Mouse (Mus musculus) kidney, postnatal 0 days (tissue): ENCODE measurements at regions not wholly inside any gene's neighbourhood (a gene's known extent, or its start where the extent isn't known, plus 50 kb on each side); places are given as distances from the start of the nearest gene placed in this dataset.
"Not testable (repeated sequence)": the region's sequence is repeated elsewhere in the genome, so short reads cannot be mapped to it uniquely, and the experiment has no call there.

Source experiments
- ATAC-seq: fragments of 200-750 bp; cut with Nextera tagmentation; replicated peaks from 2 replicates; pipeline ENCODE4 v1.8.0; 2017; ENCODE audit warnings: low read depth, moderate number of reproducible peaks, moderate TSS enrichment, moderate library complexity; ENCODE audit not compliant: low FRiP score
- DNase-seq: peaks from one replicate; pipeline ENCODE4 v3.0.0-alpha.2; 2016; ENCODE audit warnings: low spot score
- H3K27ac ChIP-seq: fragments of 300-500 bp; sonication (generic); 2 replicates; pipeline ENCODE4 v1.5.1; 2014; ENCODE audit warnings: mild to moderate bottlenecking
- H3K27me3 ChIP-seq: fragments of 300-500 bp; sonication (generic); 2 replicates; pipeline ENCODE4 v1.6.1; 2014; ENCODE audit warnings: low read length, mixed read lengths; ENCODE audit not compliant: insufficient read depth
- H3K36me3 ChIP-seq: fragments of 300-500 bp; sonication (generic); 2 replicates; pipeline ENCODE4 v1.6.1; 2014; ENCODE audit warnings: low read length, mixed read lengths; ENCODE audit not compliant: insufficient read depth
- H3K4me1 ChIP-seq: fragments of 300-500 bp; sonication (generic); replicated peaks from 2 replicates; pipeline ENCODE4 v1.6.1; 2014; ENCODE audit warnings: antibody characterized with exemption, low read length, mixed read lengths; ENCODE audit not compliant: insufficient read depth
- H3K4me2 ChIP-seq: fragments of 300-500 bp; sonication (generic); 2 replicates; pipeline ENCODE4 v1.6.1; 2014; ENCODE audit warnings: mild to moderate bottlenecking, low read length, moderate library complexity, mixed read lengths
- H3K4me3 ChIP-seq: fragments of 300-500 bp; sonication (generic); replicated peaks from 2 replicates; pipeline ENCODE4 v1.5.1; 2014; ENCODE audit warnings: low read depth, low read length
- H3K9ac ChIP-seq: fragments of 300-500 bp; sonication (generic); 2 replicates; pipeline ENCODE4 v1.6.1; 2014; ENCODE audit warnings: low read depth, low read length
- H3K9me3 ChIP-seq: fragments of 300-500 bp; sonication (generic); replicated peaks from 2 replicates; pipeline ENCODE4 v1.6.1; 2016; ENCODE audit warnings: low read length, inconsistent platforms, mixed read lengths
- CTCF ChIP-seq: IDR thresholded peaks from 2 replicates; pipeline ENCODE4 v1.5.1; 2016; ENCODE audit warnings: antibody characterized with exemption, low read depth, mild to moderate bottlenecking, moderate library complexity
- WGBS: fragments of 180-500 bp; shearing (Covaris S2); extraction: QIAGEN DNeasy Blood & Tissue Kit; methylation state at CpG from one replicate; pipeline ENCODE4 v1.1.7; 2014; 5-methylcytosine and 5-hydroxymethylcytosine counted together

GRCm38 (mm10) chr4:71446461-71446860 lies 311.3 kb downstream of the Gm11232 start:
- H3K9me3 ChIP-seq, result no peaks in the 10 kb centered on the region
- no peaks in the 10 kb centered on the region for H3K4me1 ChIP-seq
- no peak for TF ChIP-seq CTCF
- WGBS, result 84% methylated on average over 2 of the region's 2 CpGs
- no peak overlapping the region for H3K4me3 ChIP-seq
- no peak overlapping the region for H3K27ac ChIP-seq
- H3K36me3 ChIP-seq, result no peaks in the 10 kb centered on the region
- no peak for DNase-seq
- no peak overlapping the region for H3K9ac ChIP-seq
- no peak overlapping the region for H3K4me2 ChIP-seq
- no peaks in the 10 kb centered on the region for H3K27me3 ChIP-seq
- ATAC-seq, result no peak

DNA sequence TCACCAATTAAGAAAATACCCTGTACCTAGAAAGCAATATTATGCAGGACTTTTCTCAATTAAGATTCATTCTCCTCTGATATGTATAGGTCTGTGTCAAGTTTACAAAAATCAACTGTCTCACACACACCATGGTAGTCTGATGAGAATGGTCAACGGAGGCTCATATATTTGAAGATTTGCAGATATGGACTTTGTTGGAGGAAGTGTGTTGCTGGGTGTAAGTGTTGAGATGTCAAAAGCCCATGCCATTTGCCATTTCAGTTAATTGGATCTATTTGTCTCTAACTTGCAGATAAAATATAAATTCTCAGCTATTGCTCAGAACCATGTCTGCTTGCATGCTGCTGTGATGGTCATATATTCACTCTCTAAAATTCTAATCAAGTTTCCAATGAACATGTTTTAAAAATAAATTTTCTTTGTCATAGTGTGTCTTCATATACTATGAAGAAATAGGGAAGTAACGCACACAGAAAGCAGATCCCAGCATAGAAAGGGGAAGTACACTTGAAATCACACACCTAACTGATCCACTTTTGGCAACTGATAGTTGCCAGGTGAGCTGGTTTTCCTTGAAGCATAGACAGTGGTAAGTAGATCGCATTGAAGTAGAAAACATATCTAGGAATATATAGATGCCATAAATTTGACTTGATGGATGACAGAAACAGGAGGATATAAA lies 326.4 kb downstream of the Gm11232 start:
- no peaks in the 10 kb centered on the region for H3K4me1 ChIP-seq
- H3K9me3 ChIP-seq, result no peaks in the 10 kb centered on the region
- no peak overlapping the region for H3K9ac ChIP-seq
- no peaks in the 10 kb centered on the region for H3K27me3 ChIP-seq
- no peak overlapping the region for H3K4me2 ChIP-seq
- DNase-seq (no peak), ATAC-seq (no peak)
- WGBS, result 93% methylated on average over 3 of the region's 3 CpGs
- no peaks in the 10 kb centered on the region for H3K36me3 ChIP-seq
- no peak overlapping the region for H3K27ac ChIP-seq
- no peak overlapping the region for H3K4me3 ChIP-seq
- no peak for TF ChIP-seq CTCF

- H3K4me2 ChIP-seq, DNase-seq, H3K9me3 ChIP-seq, H3K36me3 ChIP-seq, H3K9ac ChIP-seq, H3K27me3 ChIP-seq, H3K4me1 ChIP-seq, ATAC-seq, H3K27ac ChIP-seq, H3K4me3 ChIP-seq: not testable (repeated sequence)
- 91% methylated on average over 7 of the region's 7 CpGs for WGBS
These were observed 335.6 kb downstream of the Gm11232 start for GRCm38 (mm10) chr4:71422121-71422520.

DNA sequence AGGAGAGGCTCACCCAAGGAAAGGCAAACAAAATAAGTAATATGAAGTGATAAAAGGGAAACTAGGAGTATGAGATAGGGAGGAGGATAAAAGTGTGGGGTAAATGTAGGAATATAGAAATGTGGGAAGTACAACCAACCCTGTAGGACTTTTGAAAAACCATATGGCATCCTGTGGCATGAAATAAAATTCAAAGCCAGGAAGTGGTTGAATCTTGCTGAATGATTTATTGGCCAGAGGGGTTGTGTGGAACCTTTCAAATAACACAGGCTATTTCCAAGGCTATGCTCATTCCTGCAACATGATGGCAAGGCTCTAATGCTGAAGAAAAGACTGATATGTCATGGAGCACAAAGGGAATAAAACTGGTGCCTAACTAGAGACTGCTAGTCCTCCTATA lies 347.9 kb downstream of the Gm11232 start:
- DNase-seq (no peak), ATAC-seq (no peak)
- H3K4me3 ChIP-seq, result no peak overlapping the region
- no peaks in the 10 kb centered on the region for H3K27me3 ChIP-seq
- H3K27ac ChIP-seq, result no peak overlapping the region
- TF ChIP-seq CTCF, result no peak
- H3K4me2 ChIP-seq, result no peak overlapping the region
- H3K9ac ChIP-seq, result no peak overlapping the region
- H3K4me1 ChIP-seq, result no peaks in the 10 kb centered on the region
- H3K36me3 ChIP-seq, result no peaks in the 10 kb centered on the region
- H3K9me3 ChIP-seq, result no peaks in the 10 kb centered on the region

DNA sequence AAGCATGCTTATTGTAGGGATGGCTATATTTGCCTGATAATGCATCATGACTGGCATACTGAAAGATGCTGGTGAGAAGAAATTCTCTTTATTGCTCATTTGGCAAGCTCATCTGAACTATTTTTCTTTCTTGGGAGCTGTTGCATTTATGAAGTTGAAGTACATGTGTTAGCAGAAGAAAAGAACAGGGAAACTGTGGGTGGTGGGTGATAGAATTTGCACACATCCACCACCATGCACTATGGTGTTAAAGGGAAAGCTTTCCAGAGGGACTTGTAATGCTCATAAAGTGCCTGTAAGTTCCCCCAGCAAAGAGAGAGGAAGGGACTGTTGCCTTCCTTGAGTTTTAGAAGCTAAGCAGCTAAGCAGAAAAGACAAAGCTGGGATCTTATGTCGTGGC lies 367.3 kb downstream of the Gm11232 start:
- ATAC-seq (no peak), DNase-seq (no peak)
- Histone ChIP-seq H3K9ac (no peak overlapping the region), H3K9me3 (no peaks in the 10 kb centered on the region), H3K4me2 (no peak overlapping the region), H3K27me3 (no peaks in the 10 kb centered on the region), H3K4me1 (no peaks in the 10 kb centered on the region), H3K4me3 (no peak overlapping the region), H3K36me3 (no peaks in the 10 kb centered on the region), H3K27ac (no peak overlapping the region)
- WGBS, result 91% methylated on average over 1 of the region's 1 CpGs
- no peak for TF ChIP-seq CTCF

- Histone ChIP-seq H3K4me3 (no peak overlapping the region), H3K4me2 (no peak overlapping the region), H3K36me3 (no peaks in the 10 kb centered on the region), H3K27me3 (no peaks in the 10 kb centered on the region), H3K4me1 (no peaks in the 10 kb centered on the region), H3K9me3 (no peaks in the 10 kb centered on the region), H3K9ac (no peak overlapping the region), H3K27ac (no peak overlapping the region)
- no peak for ATAC-seq
- no peak for DNase-seq
- WGBS, result 93% methylated on average over 5 of the region's 5 CpGs
- TF ChIP-seq CTCF, result no peak
These were observed 388.5 kb downstream of the Gm11232 start for GRCm38 (mm10) chr4:71369276-71369675.

GRCm38 (mm10) chr4:71363761-71364160 lies 394.0 kb downstream of the Gm11232 start:
- peak; percentile 23; the same call in 1 of the 2 replicates for TF ChIP-seq CTCF
- DNase-seq (no peak), ATAC-seq (no peak)
- no peaks in the 10 kb centered on the region for H3K27me3 ChIP-seq
- H3K4me1 ChIP-seq, result no peaks in the 10 kb centered on the region
- H3K4me3 ChIP-seq, result no peak overlapping the region
- no peak overlapping the region for H3K9ac ChIP-seq
- H3K27ac ChIP-seq, result no peak overlapping the region
- H3K36me3 ChIP-seq, result no peaks in the 10 kb centered on the region
- H3K9me3 ChIP-seq, result no peaks in the 10 kb centered on the region
- no peak overlapping the region for H3K4me2 ChIP-seq
- WGBS, result 76% methylated on average over 1 of the region's 1 CpGs
